ENCODE assay signal across 8 mouse cellular contexts in genomic region chr14:118924673-118925615, GRCm38 (mm10). TPM values are rescaled to one million over a fixed set of nuclear protein-coding genes. Genes with fewer than 3 reads are reported as not detected.
DNase-seq lines count a peak whose midpoint lies in the region; ATAC-seq and TF ChIP-seq lines count a peak whose summit lies in the region.

Gene Dzip1, minus strand, starts transcription at chr14:118925460.

- H3K4me2 ChIP-seq in limb, embryonic 11.5 days (ENCODE audit: low read depth, severe bottlenecking), result peak within 1 kb of the TSS; percentile 88
- peak within 1 kb of the TSS; percentile 87 for H3K4me2 ChIP-seq in midbrain, embryonic 13.5 days (replicated peaks)
- peak within 1 kb of the TSS; percentile 88 for H3K4me2 ChIP-seq in stomach, embryonic 15.5 days

- WGBS in spleen, adult 2 months, result 2% methylated on average over 55 of the region's 55 CpGs
- under 1% methylated on average over 52 of the region's 55 CpGs for WGBS in limb, embryonic 11.5 days
- WGBS in midbrain, embryonic 13.5 days, result 0% methylated on average over 55 of the region's 55 CpGs
- WGBS in stomach, embryonic 15.5 days, result 2% methylated on average over 55 of the region's 55 CpGs

- H3K9me3 ChIP-seq in limb, embryonic 11.5 days (ENCODE audit: control insufficient read depth, low read length), result no peaks in the 10 kb centered on the region
- no peaks in the 10 kb centered on the region for H3K9me3 ChIP-seq in midbrain, embryonic 13.5 days
- no peaks in the 10 kb centered on the region for H3K9me3 ChIP-seq in stomach, embryonic 15.5 days

- peak; percentile 94 for ATAC-seq in limb, embryonic 11.5 days (ENCODE audit: insufficient number of reproducible peaks, low FRiP score, low TSS enrichment, low read depth)
- ATAC-seq in midbrain, embryonic 13.5 days, result peak; percentile 92
- peak; percentile 82 for ATAC-seq in stomach, embryonic 15.5 days (ENCODE audit: insufficient read depth, low FRiP score, low read depth)

- H3K36me3 ChIP-seq in spleen, adult 2 months (ENCODE audit: control insufficient read depth, insufficient read depth, low read length), result no peaks in the 10 kb centered on the region
- no peaks in the 10 kb centered on the region for H3K36me3 ChIP-seq in limb, embryonic 11.5 days (ENCODE audit: control insufficient read depth, insufficient read depth, low read length)
- H3K36me3 ChIP-seq in midbrain, embryonic 13.5 days, result peaks cover 13% of the 10 kb centered on the region
- H3K36me3 ChIP-seq in stomach, embryonic 15.5 days, result 0 out of 2 replicates have a peak, but pooled peaks cover 2% of the 10 kb centered on the region

- no peak for TF ChIP-seq CTCF in spleen, adult 2 months (IDR thresholded peaks at IDR 0.05; ENCODE audit: extremely low read depth, insufficient read depth, insufficient read length, insufficient replicate concordance)

- H3K9ac ChIP-seq in limb, embryonic 11.5 days (ENCODE audit: low read length), result peak within 1 kb of the TSS; percentile 86
- peak within 1 kb of the TSS; percentile 91 for H3K9ac ChIP-seq in midbrain, embryonic 13.5 days (replicated peaks)
- H3K9ac ChIP-seq in stomach, embryonic 15.5 days, result peak within 1 kb of the TSS; percentile 38; the same call in 1 of the 2 replicates

- peak in 1 of 2 experiments; percentile 23 for DNase-seq in spleen, adult 2 months (ENCODE audit: low read depth in 1 of 2, low spot score in 2 of 2)
- no peak for DNase-seq in spleen, postnatal 4 days (ENCODE audit: low spot score in 2 of 2)
- DNase-seq in embryo, embryonic 9.5 days (ENCODE audit: extremely low spot score), result peak; percentile 87
- DNase-seq in heart, adult 11 months, result peak; percentile 98
- peak; percentile 55 for DNase-seq in kidney, adult 11 months
- DNase-seq in limb, embryonic 11.5 days (ENCODE audit: low spot score), result peak; percentile 82

- TF ChIP-seq POLR2A in spleen, adult 2 months (IDR thresholded peaks at IDR 0.05; ENCODE audit: low read depth, low read length), result no peak

- H3K27me3 ChIP-seq in spleen, adult 2 months (ENCODE audit: control insufficient read depth, insufficient read depth, low read length), result peaks cover 13% of the 10 kb centered on the region
- peaks cover 9% of the 10 kb centered on the region; the same call in 1 of the 2 replicates for H3K27me3 ChIP-seq in limb, embryonic 11.5 days (ENCODE audit: control insufficient read depth, insufficient read depth, low read length)
- H3K27me3 ChIP-seq in midbrain, embryonic 13.5 days, result peaks cover 3% of the 10 kb centered on the region; the same call in 1 of the 2 replicates
- peaks cover 6% of the 10 kb centered on the region; the same call in 1 of the 2 replicates for H3K27me3 ChIP-seq in stomach, embryonic 15.5 days (replicated peaks)

- peaks cover 20% of the 10 kb centered on the region for H3K4me1 ChIP-seq in spleen, adult 2 months (ENCODE audit: control insufficient read depth, insufficient read depth, insufficient read length)
- H3K4me1 ChIP-seq in limb, embryonic 11.5 days (ENCODE audit: control insufficient read depth, insufficient read depth, low read length), result peaks cover 11% of the 10 kb centered on the region
- H3K4me1 ChIP-seq in midbrain, embryonic 13.5 days (replicated peaks), result peaks cover 50% of the 10 kb centered on the region
- H3K4me1 ChIP-seq in stomach, embryonic 15.5 days, result peaks cover 19% of the 10 kb centered on the region

- H3K27ac ChIP-seq in spleen, adult 2 months (ENCODE audit: insufficient read depth, low read length), result no peak within 1 kb of the TSS
- peak within 1 kb of the TSS; percentile 77 for H3K27ac ChIP-seq in limb, embryonic 11.5 days (replicated peaks; ENCODE audit: low read depth, low read length)
- H3K27ac ChIP-seq in midbrain, embryonic 13.5 days, result peak within 1 kb of the TSS; percentile 95
- peak within 1 kb of the TSS; percentile 67 for H3K27ac ChIP-seq in stomach, embryonic 15.5 days

- peak within 1 kb of the TSS; percentile 60 for H3K4me3 ChIP-seq in spleen, adult 2 months (ENCODE audit: extremely low read depth, insufficient read depth, insufficient read length)
- peak within 1 kb of the TSS; percentile 77 for H3K4me3 ChIP-seq in limb, embryonic 11.5 days (ENCODE audit: low read depth, low read length)
- peak within 1 kb of the TSS; percentile 79 for H3K4me3 ChIP-seq in midbrain, embryonic 13.5 days (replicated peaks)
- H3K4me3 ChIP-seq in stomach, embryonic 15.5 days (replicated peaks), result peak within 1 kb of the TSS; percentile 51

RNA-seq across cellular contexts. Expression of gene Dzip1, which starts in this region (rescaled TPM):
- 5.9 and 6.2 TPM in 2 replicates for polyA plus RNA-seq in spleen, adult 2 months (2012; rRNA removed)
- polyA plus RNA-seq in limb, embryonic 11.5 days (2014; fragmentation: Nextera tagmentation; extraction: Ambion mirVana), result 32.9 and 33.2 TPM in 2 replicates
- 50.8 and 54.1 TPM in 2 replicates for polyA plus RNA-seq in midbrain, embryonic 13.5 days (2015; fragmentation: Nextera tagmentation; extraction: Ambion mirVana)
- polyA plus RNA-seq in stomach, embryonic 15.5 days (2015; fragmentation: Nextera tagmentation; extraction: Ambion mirVana), result 13.3 and 13.5 TPM in 2 replicates

Comparison
In these comparisons a context has a peak if more than half of its experiments do, and no peak if none do; other contexts are left out.
1. DNase-seq: peak in embryo, embryonic 9.5 days (single experiment), heart, adult 11 months (single experiment), kidney, adult 11 months (single experiment) and limb, embryonic 11.5 days (single experiment); none in spleen, postnatal 4 days (0 of 2).
2. H3K9ac ChIP-seq: peak in every context shown above with its lines; median percentile 91 in midbrain, embryonic 13.5 days; 86 in limb, embryonic 11.5 days; 38 in stomach, embryonic 15.5 days.
3. Peak in every context shown above with its lines, with median percentiles within 50 percentile points of each other: H3K4me3 ChIP-seq, ATAC-seq and H3K4me2 ChIP-seq.